Mouse (Mus musculus) heart, postnatal 0 days (tissue): Measurements from ENCODE around the gene Gm49383. TPM values are rescaled to one million over a fixed set of nuclear protein-coding genes. Genes with fewer than 3 reads are reported as not detected.
"Not testable (repeated sequence)": the region's sequence is repeated elsewhere in the genome, so short reads cannot be mapped to it uniquely, and the experiment has no call there.

Experiments
- ATAC-seq: fragments of 200-750 bp; cut with Nextera tagmentation; 2 replicates; pipeline ENCODE4 v1.8.0; 2017; ENCODE audit warnings: low read depth, moderate number of reproducible peaks, moderate library complexity; ENCODE audit not compliant: insufficient read depth
- DNase-seq: peaks from one replicate; pipeline ENCODE4 v3.0.0-alpha.2; 2016; ENCODE audit warnings: low spot score
- H3K27ac ChIP-seq: fragments of 300-500 bp; sonication (generic); 2 replicates; pipeline ENCODE4 v1.5.1; 2014; ENCODE audit warnings: low read depth, mild to moderate bottlenecking
- H3K27me3 ChIP-seq: fragments of 300-500 bp; sonication (generic); 2 replicates; pipeline ENCODE4 v1.6.1; 2014; ENCODE audit warnings: low read length, mixed read lengths; ENCODE audit not compliant: control insufficient read depth, insufficient read depth
- H3K36me3 ChIP-seq: fragments of 300-500 bp; sonication (generic); replicated peaks from 2 replicates; pipeline ENCODE4 v1.6.1; 2014; ENCODE audit warnings: low read length, mixed read lengths; ENCODE audit not compliant: control insufficient read depth, insufficient read depth
- H3K4me1 ChIP-seq: fragments of 300-500 bp; sonication (generic); 2 replicates; pipeline ENCODE4 v1.6.1; 2014; ENCODE audit warnings: antibody characterized with exemption; ENCODE audit not compliant: control insufficient read depth, insufficient read depth
- H3K4me2 ChIP-seq: fragments of 300-500 bp; sonication (generic); 2 replicates; pipeline ENCODE4 v1.6.1; 2014; ENCODE audit warnings: low read depth, mild to moderate bottlenecking, low read length, moderate library complexity
- H3K4me3 ChIP-seq: fragments of 300-500 bp; sonication (generic); 2 replicates; pipeline ENCODE4 v1.5.1; 2014; ENCODE audit warnings: low read depth, low read length
- H3K9ac ChIP-seq: fragments of 300-500 bp; sonication (generic); replicated peaks from 2 replicates; pipeline ENCODE4 v1.6.1; 2014; ENCODE audit warnings: low read depth, low read length, mixed read lengths
- H3K9me3 ChIP-seq: fragments of 300-500 bp; sonication (generic); replicated peaks from 2 replicates; pipeline ENCODE4 v1.6.1; 2016; ENCODE audit warnings: low read length; ENCODE audit not compliant: control insufficient read depth
- CTCF ChIP-seq: IDR thresholded peaks from 2 replicates; pipeline ENCODE4 v1.5.1; 2016; ENCODE audit warnings: antibody characterized with exemption, control low read depth, low read depth
- EP300 ChIP-seq: IDR thresholded peaks from 2 replicates; pipeline ENCODE4 v1.6.1; 2016; ENCODE audit warnings: antibody characterized with exemption, low read depth
- WGBS: fragments of 180-500 bp; shearing (Covaris S2); extraction: QIAGEN DNeasy Blood & Tissue Kit; methylation state at CpG from one replicate; pipeline ENCODE4 v1.1.7; 2014; 5-methylcytosine and 5-hydroxymethylcytosine counted together
- polyA plus RNA-seq: library from polyadenylated mRNA; unstranded; fragments of >200 nt; fragmentation: Nextera tagmentation; extraction: Ambion mirVana; gene quantifications from 2 replicates; pipeline ENCODE4 v1.2.1, GENCODE M21; 2015
- total RNA-seq: library from RNA; depleted of rRNA; stranded (reverse); fragments of >200 nt; gene quantifications from 2 replicates; pipeline ENCODE4 v1.2.3, GENCODE M21; 2014; ENCODE audit warnings: low replicate concordance

The Gm49383 gene
- total and polyA plus RNA-seq, 2 experiments from 2014 or later: 6.3 to 7.9 TPM

GRCm38 (mm10) chr12:69167656-69168460, 29.0 kb downstream of the Gm49383 start:
- Histone ChIP-seq H3K9me3 (no peaks in the 10 kb centered on the region), H3K4me1 (peaks cover 13% of the 10 kb centered on the region; the same call in 1 of the 2 replicates), H3K4me2 (peak overlapping the region; percentile 97), H3K9ac (peak overlapping the region; percentile 69), H3K27ac (peak overlapping the region; percentile 80), H3K27me3 (no peaks in the 10 kb centered on the region), H3K4me3 (peak overlapping the region; percentile 80), H3K36me3 (0 out of 2 replicates have a peak, but pooled peaks cover 4% of the 10 kb centered on the region)
- WGBS: 9% methylated on average over 18 of the region's 18 CpGs
- no peak for TF ChIP-seq CTCF
- TF ChIP-seq EP300: no peak
- DNase-seq: no peak
- no peak for ATAC-seq

- WGBS: 66% methylated on average over 8 of the region's 8 CpGs
Measured at GRCm38 (mm10) chr12:69166861-69167581, 29.9 kb downstream of the Gm49383 start.

GRCm38 (mm10) chr12:69164904-69165303, 32.0 kb downstream of the Gm49383 start:
- no peak overlapping the region for H3K4me2 ChIP-seq
- peaks cover 13% of the 10 kb centered on the region; the same call in 1 of the 2 replicates for H3K4me1 ChIP-seq
- H3K27ac ChIP-seq: no peak overlapping the region
- no peaks in the 10 kb centered on the region for H3K27me3 ChIP-seq
- H3K4me3 ChIP-seq: no peak overlapping the region
- H3K9ac ChIP-seq: no peak overlapping the region
- no peaks in the 10 kb centered on the region for H3K9me3 ChIP-seq
- no peak for TF ChIP-seq EP300
- no peak for TF ChIP-seq CTCF
- DNase-seq: no peak
- 59% methylated on average over 3 of the region's 3 CpGs for WGBS
- ATAC-seq: no peak
- no peaks in the 10 kb centered on the region for H3K36me3 ChIP-seq

More at GRCm38 (mm10) chr12:69166861-69167581, 29.9 kb downstream of the Gm49383 start:
- not testable (repeated sequence) for H3K9ac ChIP-seq, H3K27ac ChIP-seq, H3K27me3 ChIP-seq, H3K36me3 ChIP-seq, H3K4me3 ChIP-seq, H3K9me3 ChIP-seq, DNase-seq, ATAC-seq, H3K4me2 ChIP-seq
- H3K4me1 ChIP-seq: peaks cover 13% of the 10 kb centered on the region; the same call in 1 of the 2 replicates

- not testable (repeated sequence) for H3K27me3 ChIP-seq, H3K9me3 ChIP-seq, DNase-seq, H3K36me3 ChIP-seq, H3K9ac ChIP-seq, H3K4me2 ChIP-seq, ATAC-seq, H3K4me3 ChIP-seq, H3K4me1 ChIP-seq, H3K27ac ChIP-seq
- WGBS: 78% methylated on average over 4 of the region's 4 CpGs
Measured at GRCm38 (mm10) chr12:69163586-69163985, 33.3 kb downstream of the Gm49383 start.

- not testable (repeated sequence) for H3K4me3 ChIP-seq, H3K9me3 ChIP-seq, DNase-seq, H3K4me2 ChIP-seq, H3K27ac ChIP-seq, H3K9ac ChIP-seq, ATAC-seq, H3K27me3 ChIP-seq, H3K4me1 ChIP-seq
- H3K36me3 ChIP-seq: peaks cover 22% of the 10 kb centered on the region
- WGBS: 82% methylated on average over 2 of the region's 2 CpGs
Measured at GRCm38 (mm10) chr12:69160677-69161076, 36.2 kb downstream of the Gm49383 start.
